Mouse (Mus musculus): ENCODE measurements at regions not wholly inside any gene's neighbourhood (a gene's known extent, or its start where the extent isn't known, plus 50 kb on each side); places are given as distances from the start of the nearest gene placed in this dataset.

DNA sequence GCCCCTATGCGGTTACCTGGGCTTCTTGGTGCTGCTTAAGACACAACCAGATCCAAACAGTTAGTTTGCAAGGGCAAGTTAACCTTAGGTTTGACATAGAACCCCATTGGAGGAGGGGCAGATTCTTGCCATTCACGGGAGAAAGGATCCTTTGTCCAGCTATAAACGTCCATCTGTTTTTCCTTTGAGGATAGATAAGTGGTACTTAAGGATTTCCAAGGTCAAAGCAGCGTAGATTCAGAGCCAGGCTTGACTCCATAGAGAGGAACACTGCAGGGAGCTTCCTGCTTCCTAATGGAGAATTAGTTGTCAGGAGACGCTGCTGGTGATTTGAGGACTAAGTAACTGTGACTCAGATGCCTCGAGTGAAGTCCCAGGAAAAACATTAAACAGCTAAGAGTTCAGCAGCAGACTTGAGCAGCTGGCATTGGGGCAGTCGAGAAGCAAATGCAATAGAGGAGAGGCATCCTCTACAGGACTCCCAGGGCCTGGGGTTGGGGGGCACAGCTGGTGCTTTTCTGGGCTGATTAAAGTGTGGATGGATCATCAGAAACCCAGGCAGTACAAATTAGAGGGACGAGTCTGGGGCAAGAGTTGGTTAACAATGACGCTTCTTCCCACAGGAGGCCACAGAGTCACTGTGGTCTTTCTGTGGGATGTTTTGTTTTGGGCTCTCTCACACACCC lies 322.8 kb downstream of the Med10 start:
- DNase-seq (ENCODE audit: low read depth, low spot score), result peak; percentile 62

DNA sequence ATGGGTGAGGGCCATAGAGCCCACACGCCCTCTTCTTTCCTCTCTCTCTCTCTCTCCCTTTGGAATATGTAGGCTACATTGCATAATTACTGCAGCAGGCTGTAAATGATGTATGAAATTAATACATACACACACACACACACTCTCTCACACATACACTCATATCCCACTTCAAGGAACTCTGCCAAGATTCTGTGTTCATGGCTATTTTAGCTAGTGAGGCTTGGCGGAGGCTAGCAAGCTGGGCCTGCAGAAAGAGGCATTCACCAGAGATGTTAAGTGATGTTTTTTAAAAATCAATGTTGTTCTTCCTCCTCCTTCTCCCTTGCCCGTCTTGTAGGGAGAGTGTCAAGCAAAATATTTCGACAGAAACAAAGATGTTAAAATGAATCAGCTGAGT lies 325.1 kb downstream of the Med10 start:
- DNase-seq (ENCODE audit: low read depth, low spot score), result no peak

DNA sequence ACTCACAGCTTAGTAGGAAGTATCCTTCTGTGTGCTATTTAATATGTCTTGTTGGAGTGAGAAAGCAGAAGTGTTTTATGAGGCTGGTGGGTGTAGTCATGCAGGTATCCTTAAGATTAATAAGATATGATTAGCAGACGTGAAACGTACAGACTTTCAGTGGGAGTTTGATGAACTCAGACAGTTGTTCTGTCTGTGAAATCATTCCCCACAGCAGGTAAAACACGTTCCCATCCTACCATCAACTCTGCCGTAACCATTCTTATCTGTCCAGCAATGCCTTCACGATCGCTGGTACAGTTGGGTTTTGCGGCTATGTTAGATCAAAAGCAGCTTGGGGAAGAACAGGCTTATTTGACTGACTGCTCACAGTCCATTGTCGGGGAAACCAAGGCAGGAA lies 332.3 kb downstream of the Med10 start:
- no peak for DNase-seq (ENCODE audit: low read depth, low spot score)

DNA sequence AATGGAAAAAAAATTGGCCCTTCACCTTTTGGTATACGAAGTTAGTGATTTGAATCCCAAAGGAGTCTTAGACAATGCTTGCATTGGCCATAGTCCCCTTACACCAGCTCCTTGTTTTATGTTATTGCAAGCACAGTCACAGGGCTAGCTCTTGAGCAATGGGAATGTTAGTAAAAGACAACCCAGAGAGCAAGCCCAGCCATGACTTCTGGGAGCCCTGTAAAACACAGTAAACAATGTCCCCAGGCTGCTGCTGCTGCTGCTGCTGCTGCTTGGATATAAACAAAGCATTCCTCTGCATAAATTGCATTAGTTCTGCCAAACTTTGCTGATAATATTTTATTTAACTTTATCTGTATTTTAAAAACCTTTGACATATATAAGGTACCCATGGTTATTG lies 334.0 kb downstream of the Med10 start:
- DNase-seq (ENCODE audit: low read depth, low spot score), result no peak

DNA sequence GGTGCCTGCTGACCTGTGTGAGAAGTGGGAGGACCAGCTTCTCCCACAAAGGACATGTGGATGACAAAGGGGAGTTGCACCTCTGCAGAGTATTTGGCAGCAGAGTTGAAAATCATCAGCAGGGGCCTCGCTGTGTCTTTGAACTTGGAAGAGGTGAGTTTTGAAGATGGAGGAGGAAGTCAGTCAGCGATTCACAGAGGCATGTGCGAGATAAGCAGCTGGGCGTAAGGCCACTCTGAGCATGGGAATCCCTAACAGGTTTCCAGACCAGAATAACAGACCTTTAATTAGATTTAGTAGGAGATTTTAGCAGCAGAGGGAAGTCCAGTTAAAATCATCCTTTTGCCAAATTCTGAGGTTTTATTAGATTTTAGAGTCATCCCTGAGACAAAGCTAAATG lies 342.3 kb downstream of the Med10 start:
- DNase-seq (ENCODE audit: low read depth, low spot score), result no peak

DNA sequence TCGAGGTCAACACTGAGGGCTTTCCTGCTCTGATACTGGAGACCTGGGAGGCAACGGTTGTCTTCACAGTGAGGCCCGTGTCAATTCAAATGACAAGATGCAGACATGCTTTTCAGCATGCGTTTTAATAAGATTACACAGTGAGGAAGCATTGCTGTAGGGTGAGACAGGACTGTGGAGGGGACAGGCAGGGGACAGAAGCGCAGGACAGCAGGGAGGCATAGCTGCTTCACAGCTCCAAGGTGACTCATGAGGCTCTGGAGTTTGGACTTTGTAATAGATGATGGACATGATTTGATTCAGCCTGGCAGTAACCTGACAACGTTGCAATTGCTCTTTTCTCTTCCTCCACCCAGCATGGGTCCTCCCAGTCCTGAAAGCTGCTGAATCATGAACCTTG lies 343.3 kb downstream of the Med10 start:
- no peak for DNase-seq (ENCODE audit: low read depth, low spot score)

DNA sequence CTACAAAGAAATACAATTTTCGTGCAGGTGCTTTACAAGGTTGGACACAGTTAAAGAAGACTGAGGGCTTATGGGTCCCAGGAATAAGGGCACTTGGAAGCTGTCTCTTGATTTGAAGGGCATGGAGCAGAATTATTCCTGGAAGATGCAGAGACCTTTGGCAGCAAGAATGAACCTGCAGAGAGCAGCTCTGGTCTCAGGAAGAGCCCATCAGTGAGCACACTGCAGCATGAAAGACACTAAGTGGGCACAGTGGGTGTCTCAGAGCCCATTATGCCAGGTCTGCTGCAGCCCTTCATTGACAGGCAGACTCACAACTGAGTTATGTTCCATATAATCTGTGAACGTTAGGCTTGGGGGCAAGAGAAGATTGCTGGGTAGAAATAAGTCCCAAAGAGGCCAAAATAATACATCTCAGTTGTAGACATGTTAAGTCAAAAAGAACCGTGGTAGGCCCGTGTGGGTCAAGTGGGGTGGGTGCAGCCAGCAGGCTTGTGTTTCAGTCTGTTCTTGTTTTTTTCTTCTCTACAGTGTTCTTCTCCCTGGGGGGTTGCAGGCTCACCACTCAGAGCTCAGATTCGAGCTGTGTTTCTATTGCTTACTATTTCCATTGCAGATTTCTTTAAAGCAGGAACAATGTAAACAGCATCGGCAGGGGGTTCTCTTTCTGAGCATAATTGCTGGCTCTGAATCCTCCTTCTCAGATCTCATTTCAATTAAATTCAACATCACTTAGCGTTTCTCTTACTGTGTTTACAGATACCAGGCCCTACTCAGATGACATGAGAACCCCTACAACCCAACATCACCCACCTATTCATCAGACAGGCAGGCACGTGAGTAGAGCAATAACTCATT lies 347.1 kb downstream of the Med10 start:
- DNase-seq (ENCODE audit: low read depth, low spot score), result no peak

DNA sequence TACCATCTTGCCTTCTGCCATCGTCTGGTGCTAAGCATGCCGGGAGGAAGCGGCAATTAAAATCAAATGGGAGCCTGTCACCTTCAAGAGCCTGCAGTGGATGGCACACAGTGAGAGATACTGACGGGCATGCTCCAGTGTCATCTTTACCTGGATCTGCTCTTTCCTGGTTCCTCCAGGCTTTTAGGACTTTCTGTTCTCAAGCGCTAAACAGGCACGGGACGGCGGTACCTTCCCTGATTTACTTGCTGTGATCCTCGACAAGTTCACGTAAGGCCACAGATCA lies 347.6 kb downstream of the Med10 start:
- no peak for DNase-seq (ENCODE audit: low read depth, low spot score)

DNA sequence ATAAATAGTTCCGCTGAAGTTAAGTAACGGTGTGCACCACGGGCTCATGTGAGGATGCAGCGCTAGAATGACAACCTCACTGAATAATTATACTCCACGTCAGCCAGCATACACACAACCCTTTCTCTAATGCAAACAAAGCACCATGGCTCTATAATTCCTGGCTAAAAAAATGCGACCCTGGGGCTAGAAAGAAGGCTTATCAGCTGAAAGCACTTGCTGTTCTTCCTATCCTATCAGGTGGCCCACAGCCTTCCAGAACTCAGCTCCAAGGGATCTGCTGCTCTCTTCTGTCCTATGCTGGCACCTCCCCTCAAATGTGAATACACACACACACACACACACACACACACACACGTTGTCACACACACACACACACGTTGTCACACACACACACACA lies 350.9 kb downstream of the Med10 start:
- no peak for DNase-seq (ENCODE audit: low read depth, low spot score)

DNA sequence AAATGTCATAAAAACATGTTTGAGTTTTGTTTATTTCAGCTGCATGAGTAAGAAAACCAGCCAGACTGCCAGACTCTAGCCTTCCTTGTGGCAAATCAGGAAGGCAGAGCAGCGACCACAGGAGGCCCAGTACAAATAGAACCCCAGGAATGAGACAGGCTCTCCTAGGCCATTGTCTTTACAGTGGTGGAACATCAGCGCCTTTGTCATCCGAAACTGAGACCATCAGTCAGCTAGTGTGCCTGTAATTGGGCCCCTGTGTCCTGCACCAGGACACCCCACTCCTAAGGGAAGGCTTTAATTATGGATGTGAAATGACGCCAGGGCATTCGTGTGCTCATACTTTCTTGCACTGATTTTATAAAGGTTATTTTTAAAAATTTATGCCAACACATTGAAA lies 353.4 kb downstream of the Med10 start:
- DNase-seq (ENCODE audit: low read depth, low spot score), result peak; percentile 31

DNA sequence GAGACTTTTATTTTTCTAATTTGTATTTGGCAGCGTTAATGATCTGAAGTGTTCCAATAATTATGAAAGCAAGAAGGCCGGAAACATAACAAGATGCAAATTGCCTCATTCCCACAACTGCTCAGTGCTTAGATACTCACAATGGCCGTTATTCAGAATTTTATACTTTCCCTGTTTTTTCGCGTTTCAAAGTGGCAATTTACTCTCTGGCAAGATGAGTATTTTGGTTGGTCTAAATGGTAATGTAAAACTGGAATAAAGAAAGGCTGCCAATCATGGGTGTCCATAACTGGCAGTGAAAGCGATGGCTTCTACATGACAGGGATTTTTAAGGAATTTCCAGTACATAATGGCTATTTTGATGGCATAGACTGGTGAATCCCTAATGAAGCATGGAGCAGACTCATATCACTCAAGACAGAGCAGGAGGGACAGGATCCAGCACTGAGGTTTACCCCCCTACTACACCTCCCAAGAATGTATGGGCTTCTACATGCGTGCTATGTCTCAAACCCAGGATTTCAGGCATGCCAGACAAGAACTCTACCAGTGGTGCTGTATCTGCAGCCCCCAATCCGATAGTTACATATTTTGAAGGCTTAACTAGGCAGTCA lies 354.9 kb downstream of the Med10 start:
- DNase-seq (ENCODE audit: low read depth, low spot score), result no peak

DNA sequence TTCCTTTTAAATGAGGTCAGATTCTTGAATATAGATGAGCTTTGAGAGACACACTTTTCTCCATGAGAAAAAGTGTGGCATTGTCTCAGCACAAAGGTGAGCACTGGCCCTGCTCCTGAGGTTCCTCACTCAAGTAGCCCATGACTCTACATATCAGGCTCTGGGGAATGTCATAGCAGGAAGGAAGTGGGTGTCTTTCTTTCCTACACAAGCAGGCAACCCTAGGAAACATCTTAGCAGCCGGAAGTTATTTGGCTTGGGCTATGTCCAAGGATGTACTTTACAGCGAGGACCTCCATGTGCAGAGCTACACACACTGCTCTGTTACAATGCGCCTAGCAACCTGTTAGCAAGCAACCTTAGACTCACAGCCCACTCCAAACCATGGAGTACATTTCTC lies 356.9 kb downstream of the Med10 start:
- DNase-seq (ENCODE audit: low read depth, low spot score), result no peak

DNA sequence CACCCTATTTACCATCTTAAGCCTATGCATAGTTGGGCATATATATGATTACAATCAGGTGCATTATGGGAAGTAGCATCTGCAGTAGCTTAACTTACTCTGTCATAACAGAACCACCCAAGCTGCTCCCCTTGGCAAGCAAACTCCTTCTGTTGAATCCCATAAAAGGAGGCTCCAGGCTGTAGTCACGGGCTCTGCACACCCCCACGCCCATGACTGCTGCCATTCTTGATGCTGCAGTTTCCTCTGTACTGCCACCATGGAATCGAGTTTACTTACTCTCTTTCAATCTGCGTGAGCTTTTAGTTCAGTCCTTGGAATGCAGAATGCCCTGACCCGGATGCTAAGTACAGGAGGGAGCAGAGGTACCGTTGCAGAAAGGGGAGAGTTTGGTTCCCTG lies 357.4 kb downstream of the Med10 start:
- DNase-seq (ENCODE audit: low read depth, low spot score), result no peak

DNA sequence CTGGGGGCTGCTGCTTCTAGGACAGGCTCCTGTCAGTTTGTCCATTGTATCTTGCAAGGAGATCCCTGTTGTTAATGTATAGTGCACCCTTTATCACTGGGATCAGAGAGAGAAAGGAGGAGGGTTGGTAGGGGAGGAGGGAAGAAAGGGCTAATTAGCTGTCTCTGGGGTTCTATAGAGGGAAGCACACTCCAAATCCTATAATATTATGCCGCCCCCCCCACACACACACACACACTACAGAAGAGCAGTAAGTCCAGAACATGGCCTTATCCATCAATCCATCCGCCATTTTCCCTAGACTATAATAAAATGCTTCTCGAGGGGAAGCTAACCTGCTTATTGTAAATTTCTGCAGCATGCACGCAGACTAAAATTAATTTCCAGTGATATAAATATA lies 359.9 kb downstream of the Med10 start:
- DNase-seq (ENCODE audit: low read depth, low spot score), result no peak

DNA sequence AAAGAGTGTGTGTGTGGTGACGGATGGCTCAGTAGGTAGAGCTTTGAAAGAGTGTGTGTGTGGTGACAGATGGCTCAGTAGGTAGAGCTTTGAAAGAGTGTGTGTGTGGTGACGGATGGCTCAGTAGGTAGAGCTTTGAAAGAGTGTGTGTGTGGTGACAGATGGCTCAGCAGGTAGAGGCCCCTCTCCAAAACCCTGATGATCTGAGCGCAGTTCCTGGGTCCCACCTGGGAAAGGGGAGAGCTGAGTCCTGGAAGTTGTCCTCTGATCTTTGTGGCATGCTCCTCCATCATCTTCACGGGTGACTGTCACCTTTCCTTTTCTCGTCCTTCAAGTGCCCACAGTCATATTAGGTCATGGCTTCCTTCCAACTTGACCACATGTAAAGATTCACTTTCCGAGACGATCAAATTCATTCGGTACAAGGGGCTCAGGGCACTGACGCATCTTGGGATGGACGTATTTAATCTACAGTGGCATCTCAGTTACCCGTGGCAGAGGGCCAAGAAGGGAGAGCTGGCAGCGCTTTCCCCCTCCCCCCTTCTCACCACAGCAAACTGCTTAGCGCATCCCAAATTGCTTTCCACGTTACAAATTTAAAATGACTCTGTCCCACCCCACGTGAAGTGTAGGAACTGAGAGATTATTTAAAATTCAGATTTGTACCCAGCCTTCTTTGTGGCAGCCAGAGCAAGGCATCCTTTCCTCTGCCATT lies 363.5 kb downstream of the Med10 start:
- no peak for DNase-seq (ENCODE audit: low read depth, low spot score)

DNA sequence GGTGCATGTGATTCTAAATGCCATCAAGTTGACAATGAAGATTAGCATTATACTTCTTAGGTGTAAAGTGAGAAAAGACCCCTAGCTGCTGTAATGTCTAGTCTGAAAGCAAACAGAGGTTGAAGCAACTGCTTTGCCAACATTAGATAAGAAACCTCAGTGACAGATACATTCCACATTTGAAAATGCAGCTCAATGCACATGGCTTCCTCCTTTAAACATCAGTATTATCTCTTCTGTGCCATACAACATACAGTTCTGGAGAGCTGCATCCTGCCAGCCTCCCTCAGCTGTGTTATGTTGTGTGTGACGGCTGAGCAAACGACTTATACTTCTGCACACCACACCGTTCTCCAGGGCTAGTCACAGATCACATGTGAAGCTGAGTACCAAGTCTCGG lies 365.6 kb downstream of the Med10 start:
- DNase-seq (ENCODE audit: low read depth, low spot score), result no peak

DNA sequence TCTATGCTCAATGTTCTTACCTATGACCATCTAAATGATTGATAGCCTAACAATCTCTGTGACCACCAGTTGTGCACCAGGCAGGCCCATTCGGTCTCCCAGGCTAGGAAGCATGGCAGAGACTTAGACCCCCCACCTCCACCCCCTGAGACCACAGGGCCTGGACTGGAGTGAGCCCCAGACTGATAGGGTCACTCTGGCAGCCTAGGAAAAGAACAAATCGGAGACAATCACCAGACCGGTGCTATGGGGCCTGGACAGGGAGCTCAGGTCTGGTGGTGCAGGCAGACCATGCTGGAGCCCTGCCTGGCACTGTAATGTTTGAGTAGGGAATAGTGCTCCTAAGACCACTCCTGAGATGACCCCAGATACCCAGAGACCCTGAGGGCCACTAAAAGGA lies 366.7 kb downstream of the Med10 start:
- DNase-seq (ENCODE audit: low read depth, low spot score), result no peak

DNA sequence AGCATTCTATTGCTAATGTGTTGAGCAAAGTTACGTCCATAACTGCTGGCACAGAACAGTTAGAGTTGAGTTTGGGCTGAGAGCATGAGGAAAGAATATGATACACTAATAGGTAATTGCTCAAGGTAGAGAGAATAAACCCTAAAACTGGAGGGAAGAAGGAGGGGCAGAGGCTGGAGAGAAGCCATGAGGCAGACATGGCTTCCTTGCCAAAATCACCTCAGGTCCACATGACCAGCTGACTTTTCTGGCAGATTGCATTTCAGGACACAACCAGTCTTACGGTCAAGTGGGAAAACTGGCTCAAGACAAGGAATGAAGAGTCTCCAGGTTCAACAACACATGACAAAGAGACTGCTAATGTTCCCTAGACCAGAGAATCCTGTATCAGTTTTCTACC lies 374.9 kb downstream of the Med10 start:
- no peak for DNase-seq (ENCODE audit: low read depth, low spot score)

DNA sequence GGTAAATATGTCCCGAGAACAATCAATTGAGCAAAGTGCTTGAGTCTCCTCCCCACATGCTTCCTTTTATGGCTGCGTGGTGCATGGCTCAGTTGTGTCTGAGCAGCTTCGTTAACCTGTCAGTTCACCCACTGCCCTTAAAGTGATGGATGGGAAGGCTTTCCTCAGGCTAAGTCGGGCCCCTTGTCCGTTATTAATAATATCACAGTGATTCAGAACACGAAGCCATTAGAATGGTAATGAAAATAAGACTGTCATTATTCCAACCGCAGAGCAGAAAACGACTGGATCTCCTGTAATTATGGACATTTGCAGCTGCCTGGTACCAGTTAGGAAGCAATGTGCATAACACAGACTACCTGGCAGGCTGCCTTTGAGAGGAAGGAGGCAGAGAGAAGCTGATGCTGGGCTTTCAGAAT lies 375.9 kb downstream of the Med10 start:
- DNase-seq (ENCODE audit: low read depth, low spot score), result no peak

DNA sequence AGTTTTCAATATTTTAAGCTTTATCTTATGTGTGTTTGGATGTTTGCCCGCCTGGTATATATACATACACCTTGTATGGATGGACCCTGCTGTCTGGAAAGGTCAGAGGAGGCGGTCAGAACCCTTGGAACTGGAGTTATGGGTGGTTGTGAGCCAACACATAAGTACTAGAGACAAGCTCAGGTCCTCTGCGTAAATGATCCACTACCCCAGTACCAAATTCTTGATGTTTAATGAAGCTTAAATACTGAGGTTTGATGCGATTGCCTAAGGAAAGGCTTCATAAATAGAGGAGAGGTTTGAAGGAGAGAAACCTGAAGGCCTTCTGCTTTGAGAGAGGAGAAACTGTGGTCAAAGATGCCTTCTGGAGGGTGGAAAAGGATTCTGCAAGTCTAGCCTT lies 388.8 kb downstream of the Med10 start:
- DNase-seq (ENCODE audit: low read depth, low spot score), result no peak

DNA sequence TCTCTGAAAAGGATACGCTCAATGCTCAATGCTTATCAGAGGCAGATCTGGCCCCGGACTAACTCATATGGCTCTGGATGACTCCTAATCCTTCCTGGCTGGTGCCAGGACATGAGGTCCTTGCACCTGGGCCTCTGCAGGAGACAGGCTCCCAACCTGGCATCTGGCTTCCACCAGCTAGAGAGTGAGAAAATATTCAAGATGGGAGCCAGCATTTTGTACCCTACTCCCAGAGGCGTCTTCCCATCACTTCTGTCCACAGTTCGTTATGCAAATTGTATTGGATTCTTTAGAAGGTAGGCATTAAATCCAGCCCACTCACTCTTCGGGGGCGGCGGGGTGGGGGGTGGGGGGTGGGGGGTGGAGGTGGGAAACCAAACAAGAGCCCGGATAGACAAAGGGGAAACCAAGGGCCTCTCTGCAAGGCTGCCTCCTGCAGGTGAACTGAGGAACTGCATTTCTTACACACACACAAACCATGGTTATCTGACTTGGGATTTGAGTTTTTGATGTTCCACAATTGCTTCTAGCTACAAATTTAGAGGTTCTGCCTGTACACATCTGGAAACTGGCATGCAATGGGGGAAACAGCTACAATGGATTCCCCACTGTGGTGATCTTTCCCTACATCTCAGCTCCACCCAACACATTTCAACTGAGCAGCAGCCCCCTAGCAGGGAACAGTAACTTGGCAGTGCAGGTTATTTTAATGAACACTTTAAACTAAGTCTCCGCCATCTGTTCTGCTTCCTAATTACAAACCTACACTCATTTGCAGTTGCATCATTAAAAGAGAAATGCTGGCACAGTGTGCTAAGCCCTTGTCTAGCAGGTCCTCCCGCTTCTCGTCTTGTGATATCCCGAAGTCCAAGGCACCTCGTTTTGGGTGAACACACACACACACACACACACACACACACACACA lies 390.2 kb downstream of the Med10 start:
- peak; percentile 15 for DNase-seq (ENCODE audit: low read depth, low spot score)

Measured in ZHBTc4 (cell line).